Mouse (Mus musculus): ENCODE measurements at regions not wholly inside any gene's neighbourhood (a gene's known extent, or its start where the extent isn't known, plus 50 kb on each side); places are given as distances from the start of the nearest gene placed in this dataset.

- TF ChIP-seq CTCF (IDR thresholded peaks at IDR 0.05; ENCODE audit: control insufficient read depth, insufficient read depth, insufficient replicate concordance, low read depth, low read length) (no peak), POLR2A (IDR thresholded peaks at IDR 0.05; ENCODE audit: control insufficient read depth, low read depth, low read length) (no peak)
Measured at GRCm38 (mm10) chr16:85985841-85986240, 84.2 kb upstream of the Adamts5 start.
